Mouse (Mus musculus) gastrocnemius, postnatal 36 days (tissue): ENCODE results near the gene Fkrp. TPM values are rescaled to one million over a fixed set of nuclear protein-coding genes. Genes with fewer than 3 reads are reported as not detected.

ENCODE experiments used
- DNase-seq, 2 experiments: peaks; one replicate each; pipeline ENCODE4 v3.0.0; 2022
- intact Hi-C: fragments of 180-260 bp; cut with DNase I; formaldehyde crosslinking; loops from one replicate; pipeline ENCODE4 v1.15.1; 2025
- total RNA-seq, 2 experiments: library from RNA; stranded (reverse); gene quantifications; 2 replicates each; pipeline ENCODE4 v1.2.3; 2021

Fkrp gene
- total RNA-seq, 2 experiments from 2014 or later, result 45.3 to 50.1 TPM

DNA sequence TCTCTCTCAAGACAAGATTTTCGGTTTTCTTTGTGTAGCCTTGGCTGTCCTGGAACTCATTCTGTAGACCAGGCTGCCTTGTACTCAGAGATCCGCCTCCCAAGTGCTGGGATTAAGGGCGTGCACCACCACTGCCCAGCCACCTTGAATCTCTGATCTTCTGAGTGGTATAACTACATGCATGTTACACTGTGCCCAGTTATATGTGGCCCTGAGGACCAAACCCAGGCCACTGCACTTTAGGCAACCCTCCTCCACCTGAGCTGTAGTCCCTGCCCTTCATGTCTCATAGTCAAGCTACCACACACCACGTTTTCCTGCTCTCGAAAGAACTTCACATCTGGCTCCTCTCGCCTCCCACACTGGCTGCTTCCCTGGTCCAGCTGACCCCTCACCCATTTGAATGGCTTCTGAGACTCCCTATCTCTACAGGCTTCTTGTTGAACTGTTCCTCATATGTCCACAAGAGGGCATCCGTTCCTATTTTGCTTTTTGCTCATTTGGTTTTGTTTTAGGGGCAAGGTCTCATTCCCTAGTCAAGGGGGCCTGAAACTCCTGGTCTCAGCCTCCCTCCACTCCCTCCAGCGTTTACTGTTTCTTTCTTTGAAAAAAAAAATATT, 12.0 kb downstream of the Fkrp start:
- intact Hi-C loops, result no loop called here
- DNase-seq, result no peak

DNA sequence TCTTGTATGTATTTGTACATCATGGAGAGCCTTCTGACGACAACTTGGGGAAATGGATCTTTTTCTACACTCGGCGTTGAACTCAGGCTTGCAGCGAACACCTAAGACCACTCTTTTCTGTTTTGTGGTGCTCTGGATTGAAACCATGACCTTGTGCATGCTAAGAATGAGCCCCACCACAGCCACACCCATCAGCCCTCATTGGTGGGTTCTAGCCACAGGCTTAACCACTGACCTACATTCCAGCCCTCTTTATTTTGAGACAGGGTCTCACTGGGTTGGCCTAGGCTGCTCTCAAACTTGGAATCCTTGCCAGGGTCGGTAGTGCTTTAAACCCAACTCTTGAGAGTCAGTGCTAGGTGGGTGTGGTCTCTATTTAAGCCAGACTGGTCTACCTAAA, 21.6 kb downstream of the Fkrp start:
- intact Hi-C loops, result no loop called here
- no peak for DNase-seq

DNA sequence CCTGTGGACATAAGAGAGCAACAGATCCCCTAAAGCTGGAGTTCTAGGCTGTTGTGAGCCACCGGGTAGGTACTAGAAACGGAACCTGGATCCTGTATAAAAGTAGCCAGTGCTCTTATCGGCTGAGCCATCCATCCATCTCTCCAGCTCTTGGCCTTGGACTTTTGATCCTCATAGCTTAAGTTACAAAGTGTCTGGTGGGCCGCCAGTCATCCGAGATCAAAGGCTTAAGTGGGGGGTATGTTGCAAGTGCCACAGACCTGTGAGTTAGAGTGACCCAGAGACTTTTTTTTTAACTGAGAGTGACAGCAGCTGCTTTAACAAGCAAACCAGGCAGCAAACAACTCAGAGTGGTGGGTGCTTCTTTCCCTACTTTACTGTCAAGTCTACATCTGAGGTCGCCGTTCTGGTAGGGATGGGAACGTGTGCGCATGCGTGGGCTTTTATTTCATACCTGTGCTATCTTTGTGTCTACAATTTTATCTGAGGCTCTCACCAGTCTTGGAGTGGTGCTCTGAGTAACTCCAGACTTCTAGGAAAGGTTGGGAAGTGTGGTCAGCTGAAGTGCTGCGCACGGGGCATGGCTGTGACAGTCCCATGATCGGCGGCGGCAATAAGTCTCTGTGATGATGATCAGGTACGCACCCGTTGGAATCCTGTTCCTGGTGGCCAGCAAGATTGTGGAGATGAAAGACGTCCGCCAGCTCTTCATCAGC, 23.4 kb downstream of the Fkrp start:
- no peak for DNase-seq
- intact Hi-C loops, result no loop called here

DNA sequence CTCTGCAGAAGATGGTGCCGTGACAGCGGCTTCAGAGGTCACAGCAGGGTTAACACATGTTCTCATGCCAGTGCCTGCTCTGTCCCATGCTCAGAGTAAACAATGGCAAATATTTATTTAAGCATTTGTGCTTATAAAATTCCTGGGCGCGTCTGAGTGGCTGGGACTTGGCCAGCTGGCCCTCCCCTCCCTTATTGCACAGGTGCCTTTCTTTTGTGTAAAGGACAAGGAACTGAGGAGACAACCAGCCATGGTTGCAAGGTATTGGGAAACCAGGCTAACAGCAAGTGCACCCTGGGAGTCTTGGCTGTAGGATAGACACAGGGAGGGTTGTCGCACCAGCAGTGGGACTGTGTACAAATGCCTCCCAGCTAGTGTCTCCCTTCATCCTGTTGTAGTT, 24.2 kb downstream of the Fkrp start:
- intact Hi-C loops, result no loop called here
- no peak for DNase-seq

DNA sequence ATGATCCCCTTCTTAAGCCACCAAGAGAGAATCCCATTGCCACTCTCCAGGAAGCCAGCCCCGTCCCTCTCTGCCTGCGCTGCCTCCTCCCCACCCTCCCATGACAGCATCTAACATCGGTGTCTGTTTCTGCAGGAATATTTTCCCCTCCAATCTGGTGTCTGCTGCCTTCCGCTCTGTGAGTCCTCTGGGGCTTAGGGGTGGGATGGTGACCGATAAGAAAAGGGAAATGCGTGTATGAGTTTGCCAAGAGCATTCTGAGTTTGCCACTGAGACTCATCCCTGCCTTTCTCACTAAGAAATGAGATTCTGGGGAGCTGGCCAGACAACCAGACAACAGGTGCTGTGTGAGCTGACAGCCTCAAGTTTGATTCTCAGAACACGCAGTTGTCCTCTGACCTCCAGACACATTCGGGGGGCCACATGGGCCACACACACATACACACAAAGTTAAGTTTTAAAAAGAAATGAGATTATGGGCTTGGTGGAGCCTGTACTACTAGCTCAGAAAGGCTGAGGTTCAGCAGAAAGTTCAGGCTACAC, 30.9 kb downstream of the Fkrp start:
- DNase-seq, result no peak
- intact Hi-C loops, result no loop called here

DNA sequence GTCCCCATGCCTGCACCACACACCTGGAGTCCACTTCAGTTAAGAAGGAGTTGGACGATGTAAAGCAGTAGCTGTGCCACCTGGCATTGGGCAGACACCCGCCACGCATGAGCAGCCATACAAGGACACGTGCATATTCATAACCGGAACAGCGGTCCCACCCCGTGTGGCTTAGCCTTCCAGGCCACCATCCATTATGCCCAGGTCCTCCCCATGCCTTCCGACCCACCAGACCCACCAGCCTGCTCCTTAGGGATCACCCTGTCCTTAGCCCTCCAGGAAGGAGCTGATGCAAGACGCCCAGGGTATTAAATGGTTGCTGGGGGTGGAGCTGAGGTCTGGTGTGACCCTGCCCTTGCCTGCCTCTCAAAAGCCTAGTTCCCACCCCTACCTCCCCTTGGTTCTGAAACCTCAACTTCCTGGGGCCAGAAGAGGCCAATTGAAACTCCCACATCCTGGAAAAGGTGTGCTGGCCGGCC, 32.0 kb downstream of the Fkrp start:
- no peak for DNase-seq
- intact Hi-C loops, result no loop called here

DNA sequence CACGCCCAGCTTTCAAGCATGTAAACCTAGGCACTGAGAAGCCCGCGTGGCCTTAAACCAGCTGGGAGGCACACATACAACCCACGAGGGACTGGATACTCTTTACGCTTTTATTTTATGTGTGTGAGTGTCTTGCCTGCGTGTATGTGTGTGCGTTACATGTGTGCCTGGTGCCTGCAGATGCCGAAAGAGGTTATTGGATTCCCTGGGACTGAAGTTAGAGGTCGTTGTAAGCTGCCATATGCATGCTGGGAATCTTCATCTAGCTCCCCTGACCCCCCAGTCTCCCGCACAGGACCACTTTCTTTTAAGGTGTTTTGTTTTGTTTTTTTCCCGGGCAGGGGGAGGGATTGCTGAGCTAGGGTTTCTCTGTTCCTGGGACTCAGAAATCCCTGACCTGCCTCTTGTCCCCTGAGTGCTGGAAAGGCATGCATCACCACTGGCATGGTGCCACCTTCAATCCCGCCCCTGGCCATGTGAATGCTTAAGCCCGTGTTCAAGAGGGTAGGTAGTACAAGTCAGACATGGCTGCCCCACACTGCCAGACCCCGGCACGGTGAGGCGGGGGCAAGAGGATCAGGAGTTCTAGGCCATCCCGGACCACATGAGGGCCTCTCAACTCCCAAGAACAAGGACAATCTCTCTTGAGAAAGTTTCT, 32.6 kb downstream of the Fkrp start:
- intact Hi-C loops, result no loop called here
- DNase-seq, result peak in 1 of 2 experiments; percentile 55

DNA sequence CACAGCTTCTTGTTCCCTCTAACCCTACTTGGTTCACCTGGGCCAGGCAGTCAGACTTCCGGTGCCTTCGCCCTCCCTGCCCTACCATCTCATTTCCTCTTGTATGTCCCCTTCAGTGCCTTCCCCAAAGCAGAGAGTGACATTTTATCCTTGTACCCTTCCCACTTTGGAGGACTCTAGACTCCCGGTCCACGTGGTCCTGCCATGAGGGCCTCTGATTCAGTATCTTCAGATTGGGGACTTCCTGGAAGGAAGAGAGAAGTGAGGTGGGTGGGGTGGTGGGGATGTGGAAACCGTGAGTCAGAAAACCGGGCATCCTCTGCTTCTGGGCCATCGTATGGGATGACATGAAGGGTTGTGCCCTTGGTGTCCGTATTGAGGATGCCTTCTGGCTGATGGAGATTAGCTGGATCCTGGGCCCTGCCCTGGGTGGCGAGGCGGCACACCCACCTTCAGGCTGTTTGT, 33.3 kb downstream of the Fkrp start:
- no peak for DNase-seq
- intact Hi-C loops, result no loop called here

DNA sequence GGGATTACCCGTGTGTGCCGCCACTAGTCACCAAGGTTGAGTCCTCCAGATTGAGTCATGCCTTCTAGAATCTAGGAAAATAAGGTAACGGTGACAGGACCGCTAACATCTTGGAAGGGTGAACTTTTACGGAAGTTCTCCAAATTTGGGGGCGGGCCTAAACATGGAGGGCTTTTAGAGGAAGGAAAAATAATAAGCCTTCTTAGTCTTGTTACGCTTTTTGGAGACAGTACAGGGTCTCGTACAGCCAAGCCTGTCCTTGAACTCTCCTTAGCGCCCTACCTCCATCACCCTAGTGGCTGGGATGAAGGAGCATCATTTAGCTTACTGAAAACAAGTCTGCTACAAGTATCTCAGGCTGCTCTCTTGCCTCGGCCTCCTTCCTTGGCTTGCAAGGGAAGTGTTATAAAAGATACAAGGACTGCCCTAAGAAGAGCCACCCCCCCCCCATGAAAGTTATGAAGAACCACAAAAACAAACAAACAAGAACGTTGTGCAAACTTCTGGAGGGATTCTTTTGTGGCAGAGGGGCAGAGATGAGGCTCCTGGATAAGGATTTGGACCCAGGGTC, 33.9 kb downstream of the Fkrp start:
- intact Hi-C loops, result no loop called here

DNA sequence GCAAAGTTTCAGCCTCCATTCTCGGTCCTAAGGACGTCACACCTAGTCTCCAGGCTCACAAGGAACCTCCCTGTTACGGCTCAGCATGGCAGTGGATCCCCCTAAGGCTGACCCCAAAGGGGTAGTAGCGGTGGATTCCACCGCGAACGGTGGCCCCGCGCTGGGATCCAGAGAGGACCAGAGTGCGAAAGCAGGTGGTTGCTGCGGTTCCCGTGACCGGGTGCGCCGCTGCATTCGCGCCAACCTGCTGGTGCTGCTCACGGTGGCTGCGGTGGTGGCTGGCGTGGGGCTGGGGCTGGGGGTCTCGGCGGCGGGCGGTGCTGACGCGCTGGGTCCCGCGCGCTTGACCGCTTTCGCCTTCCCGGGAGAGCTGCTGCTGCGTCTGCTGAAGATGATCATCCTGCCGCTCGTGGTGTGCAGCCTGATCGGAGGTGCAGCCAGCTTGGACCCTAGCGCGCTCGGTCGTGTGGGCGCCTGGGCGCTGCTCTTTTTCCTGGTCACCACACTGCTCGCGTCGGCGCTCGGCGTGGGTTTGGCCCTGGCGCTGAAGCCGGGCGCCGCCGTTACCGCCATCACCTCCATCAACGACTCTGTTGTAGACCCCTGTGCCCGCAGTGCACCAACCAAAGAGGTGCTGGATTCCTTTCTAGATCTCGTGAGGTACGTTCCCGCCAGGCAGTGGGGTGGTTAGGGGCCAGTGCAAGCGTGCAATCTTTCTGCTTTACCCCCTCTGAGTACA, 34.5 kb downstream of the Fkrp start:
- intact Hi-C loops, result loop anchor here (2.0 kb wide), 1 partner anchor 21 kb away; no protein-coding TSS in a partner anchor
- no peak for DNase-seq

More for the DNA sequence above, 33.9 kb downstream of the Fkrp start:
- no peak for DNase-seq

DNA sequence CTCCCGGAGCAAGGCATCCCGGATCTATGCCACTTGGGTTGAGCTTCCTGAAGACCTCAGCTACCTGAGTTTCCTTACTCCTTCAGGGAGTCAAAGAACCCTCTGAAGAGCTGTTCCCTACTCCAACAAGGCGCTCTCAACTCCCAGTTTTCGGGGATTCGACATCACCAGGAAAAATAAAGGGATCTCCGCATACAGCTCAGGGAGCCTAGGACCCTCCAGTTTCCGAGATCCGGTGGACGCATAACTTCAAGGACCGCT, 35.0 kb downstream of the Fkrp start:
- intact Hi-C loops, result loop anchor here (2.0 kb wide), 1 partner anchor 21 kb away; no protein-coding TSS in a partner anchor
- no peak for DNase-seq

DNA sequence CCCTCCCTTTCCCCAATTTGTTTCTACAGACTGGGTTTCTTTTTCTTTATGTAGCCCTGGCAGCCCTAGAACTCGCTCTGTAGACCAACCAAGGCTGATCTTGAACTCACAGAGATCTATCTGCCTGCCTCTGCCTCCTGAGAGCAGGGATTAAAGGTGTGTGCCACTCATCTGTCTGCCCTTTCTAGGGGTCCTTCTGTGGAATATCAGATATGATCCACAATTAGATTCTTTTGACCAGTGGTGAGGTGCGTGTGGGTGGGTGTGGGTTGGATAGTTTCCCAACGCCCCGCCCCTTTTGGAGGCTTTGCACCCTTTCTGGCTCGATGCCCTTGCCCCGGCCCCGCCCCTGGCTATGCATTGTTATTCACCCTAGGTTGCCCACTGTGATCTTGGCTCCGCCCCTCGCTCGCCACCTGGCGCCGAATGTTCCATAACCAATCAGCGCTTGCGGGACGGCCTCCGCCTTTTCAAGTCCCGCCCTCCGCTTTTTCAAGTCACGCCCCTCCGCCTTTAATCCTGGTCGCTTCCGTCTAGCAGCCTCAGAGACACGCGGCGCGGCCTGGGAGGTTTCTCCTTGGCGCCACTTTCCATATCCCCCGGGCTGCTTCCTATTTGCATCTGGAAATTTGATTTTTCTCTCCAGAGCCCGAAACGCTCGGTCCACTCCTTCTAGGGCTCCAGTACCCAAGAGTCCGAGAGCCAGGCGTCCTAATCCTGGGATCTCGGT, 35.5 kb downstream of the Fkrp start, which contains the start of gene Slc1a5:
TSS of gene Slc1a5 (plus strand) at position 516 of the 730 bp plus-strand sequence.
- DNase-seq, result peak; percentile 87 to 88
- intact Hi-C loops, result loop anchor here (2.0 kb wide), 1 partner anchor 20 kb away; no protein-coding TSS in a partner anchor

DNA sequence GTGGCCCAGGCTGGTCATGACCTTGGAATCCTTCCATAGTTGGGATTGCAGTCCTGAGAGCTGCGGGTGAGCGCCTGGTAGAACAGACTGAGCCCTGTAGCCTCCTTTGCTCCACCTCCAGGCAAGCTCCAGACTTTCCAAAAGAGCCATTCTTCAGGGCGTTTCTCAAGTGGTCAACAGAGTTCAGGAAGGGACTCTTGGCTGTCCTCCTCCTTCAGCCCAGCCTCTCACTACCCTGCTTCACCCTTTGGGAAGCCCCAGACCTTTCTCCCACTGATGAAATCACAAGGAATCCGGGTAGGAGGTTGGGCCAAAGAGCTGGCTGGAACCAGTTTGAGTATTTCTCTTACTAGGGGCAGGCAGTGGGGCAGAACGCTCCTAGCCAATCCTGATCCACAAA, 36.5 kb downstream of the Fkrp start:
- intact Hi-C loops, result loop anchor here (2.0 kb wide), 1 partner anchor 19 kb away; no protein-coding TSS in a partner anchor
- peak in 1 of 2 experiments; percentile 62 for DNase-seq

DNA sequence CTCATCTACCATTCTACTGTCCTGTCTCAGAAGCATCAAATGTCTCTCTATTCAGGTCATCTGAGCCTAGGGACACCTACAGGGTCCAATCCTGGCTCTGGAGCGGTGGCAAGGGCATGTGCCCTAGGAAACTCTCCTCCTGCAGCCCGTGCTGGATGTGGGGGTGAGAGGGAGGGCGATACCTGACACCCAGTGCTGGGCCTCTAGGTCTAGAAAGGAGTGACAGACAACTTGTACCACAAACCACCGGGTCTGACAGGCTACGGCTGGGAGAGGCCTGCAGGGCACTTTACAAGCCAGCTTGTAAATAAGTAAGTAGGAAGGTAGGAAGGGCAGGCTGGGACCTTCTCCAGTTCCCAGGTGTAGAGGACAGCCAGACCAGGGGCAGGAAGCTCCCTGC, 40.6 kb downstream of the Fkrp start:
- DNase-seq, result no peak
- intact Hi-C loops, result no loop called here

DNA sequence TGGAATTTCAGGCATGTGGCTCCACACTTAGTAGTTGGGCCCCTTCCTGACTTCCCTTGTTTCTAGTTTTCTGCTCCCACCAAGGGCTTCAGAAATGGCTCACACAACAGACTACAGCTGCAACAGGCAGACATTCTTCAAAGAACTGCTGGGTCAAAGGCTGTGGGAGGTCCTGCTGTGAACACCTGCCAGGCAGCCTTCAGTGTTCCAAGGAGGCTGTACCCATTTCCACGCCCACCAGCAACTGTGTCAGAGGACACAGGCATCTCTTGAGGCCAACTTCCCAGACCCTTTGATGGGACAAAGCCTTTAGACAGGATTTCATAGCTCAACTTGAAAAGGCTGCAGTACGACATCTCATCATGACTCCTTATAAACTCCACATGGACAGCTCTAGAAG, 50.1 kb downstream of the Fkrp start:
- no peak for DNase-seq
- intact Hi-C loops, result no loop called here

DNA sequence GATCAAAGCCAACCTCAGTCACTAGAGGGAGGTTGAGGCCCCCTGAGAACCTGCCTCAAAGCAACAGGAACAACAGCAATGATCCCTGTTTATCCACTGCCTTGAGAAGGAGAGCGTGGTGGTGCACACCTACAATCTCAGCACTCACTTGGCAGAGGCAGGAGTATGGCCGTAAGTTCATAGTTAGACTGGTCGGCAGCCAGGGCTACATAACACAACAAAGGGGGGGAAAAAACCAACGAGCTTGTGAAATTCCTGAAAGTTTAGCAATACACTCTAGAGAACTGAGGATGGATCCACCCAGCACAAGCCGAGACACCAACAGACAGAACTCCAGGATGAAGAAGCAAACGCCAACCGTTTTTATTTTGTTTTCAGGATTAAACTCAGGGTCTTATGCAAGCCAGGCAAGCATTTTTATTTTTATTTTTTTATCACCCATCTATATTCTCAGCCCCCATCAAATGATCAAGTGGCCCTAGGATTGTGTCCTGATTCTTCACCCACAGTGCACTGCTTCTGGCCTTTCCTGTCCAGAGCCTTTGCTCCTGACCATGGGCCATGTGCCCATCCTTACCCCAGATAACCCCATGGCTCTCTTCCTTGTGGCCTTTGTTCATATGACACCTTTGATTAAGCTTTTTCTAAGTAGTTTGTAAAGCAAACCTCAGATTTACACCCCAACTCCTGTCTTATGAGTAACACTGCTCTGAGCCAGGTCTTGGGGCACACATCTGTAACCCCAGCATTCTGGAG, 52.9 kb downstream of the Fkrp start:
- intact Hi-C loops, result no loop called here
- DNase-seq, result peak; percentile 31 to 56

DNA sequence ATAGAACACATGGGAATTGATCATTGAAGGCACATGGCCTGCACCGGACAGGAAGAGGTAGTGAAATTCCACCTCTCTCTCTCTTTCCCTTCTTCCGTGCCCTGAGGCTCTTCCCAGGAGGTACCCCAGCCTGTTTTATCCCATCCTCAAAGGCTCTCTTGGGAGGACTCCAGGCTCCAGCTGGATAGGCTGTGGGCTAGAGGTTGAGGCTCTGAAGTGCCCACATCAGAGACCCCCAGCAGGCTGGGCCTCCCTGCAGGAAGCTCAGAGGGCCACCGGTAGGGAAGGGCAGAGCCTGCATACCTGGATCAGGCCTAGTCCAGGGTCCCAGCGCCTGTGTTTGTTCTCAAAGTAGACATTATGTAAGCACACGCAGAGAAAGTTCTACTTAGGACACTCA, 54.9 kb downstream of the Fkrp start:
- intact Hi-C loops, result loop anchor here (2.0 kb wide), 1 partner anchor 19 kb away; the partner anchor contains the start of gene Slc1a5
- DNase-seq, result peak in 1 of 2 experiments; percentile 57

DNA sequence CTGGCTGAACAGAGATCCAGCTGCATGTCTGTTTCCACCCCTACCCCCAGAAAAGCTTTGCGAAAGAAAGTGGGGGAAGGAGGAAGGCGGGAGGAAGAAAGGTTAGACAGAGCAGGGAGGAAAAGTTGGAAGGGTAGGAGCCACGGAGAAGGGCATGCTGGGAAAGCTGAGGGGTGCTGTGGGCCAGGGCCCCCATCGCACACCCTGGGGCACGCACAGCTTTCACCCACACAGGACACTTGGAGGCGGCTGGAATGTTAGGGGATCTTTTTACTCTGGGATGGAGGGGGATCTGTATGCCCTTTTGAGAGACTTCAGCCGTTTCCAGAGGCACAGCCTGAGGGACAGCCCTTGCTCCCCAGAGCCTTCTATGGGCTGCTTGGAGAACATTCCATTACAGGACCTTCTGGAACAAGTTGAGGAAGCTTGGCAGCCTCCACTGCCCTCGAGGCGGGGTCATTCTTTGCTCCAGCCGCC, 55.5 kb downstream of the Fkrp start:
- intact Hi-C loops, result loop anchor here (2.0 kb wide), 1 partner anchor 20 kb away; the partner anchor contains the start of gene Slc1a5
- peak; percentile 72 to 83 for DNase-seq
